Mouse (Mus musculus) monocyte, adult 5-6 weeks (primary cell): ENCODE results near the gene Atad1. TPM values are rescaled to one million over a fixed set of nuclear protein-coding genes. Genes with fewer than 3 reads are reported as not detected.
"Not testable (repeated sequence)": the region's sequence is repeated elsewhere in the genome, so short reads cannot be mapped to it uniquely, and the experiment has no call there.

Experiments used
- ATAC-seq: fragments of 153-309, 156-312 bp; replicated peaks from 2 replicates; pipeline ENCODE4 v1.8.0; 2017; ENCODE audit warnings: mild to moderate bottlenecking; ENCODE audit not compliant: low TSS enrichment, insufficient number of reproducible peaks, severe bottlenecking, poor library complexity, low FRiP score
- total RNA-seq: library from RNA; stranded (forward); fragments of 200-1000, 200-491, 200-594 nt; gene quantifications from 3 replicates; pipeline ENCODE4 v1.2.3, GENCODE M21; 2017

The Atad1 gene
- 49.5 to 79.0 TPM (median 56.9 TPM) in 3 replicates for total RNA-seq

DNA sequence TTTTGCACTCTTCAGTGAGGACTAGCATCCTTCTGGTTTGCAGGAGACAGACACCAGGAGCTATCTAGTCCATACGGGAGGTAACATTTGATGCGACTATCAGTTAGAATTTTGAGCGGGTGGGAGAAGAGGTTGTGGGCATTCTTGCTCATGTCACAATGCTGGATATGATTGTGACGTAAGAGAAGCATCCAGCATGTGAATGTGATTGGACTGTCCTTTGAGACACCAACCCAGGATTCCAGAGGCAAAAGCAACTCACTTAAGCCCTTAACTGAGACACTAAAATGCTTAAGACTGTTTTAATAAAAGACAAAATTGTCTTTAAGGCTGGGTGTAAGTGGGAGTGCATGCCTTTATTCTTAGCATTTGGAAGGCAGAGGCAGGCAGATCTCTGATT lies at the start of gene Atad1:
TSS of gene Atad1 (minus strand) at position 101 of the 400 bp plus-strand sequence.
- ATAC-seq = no peak

DNA sequence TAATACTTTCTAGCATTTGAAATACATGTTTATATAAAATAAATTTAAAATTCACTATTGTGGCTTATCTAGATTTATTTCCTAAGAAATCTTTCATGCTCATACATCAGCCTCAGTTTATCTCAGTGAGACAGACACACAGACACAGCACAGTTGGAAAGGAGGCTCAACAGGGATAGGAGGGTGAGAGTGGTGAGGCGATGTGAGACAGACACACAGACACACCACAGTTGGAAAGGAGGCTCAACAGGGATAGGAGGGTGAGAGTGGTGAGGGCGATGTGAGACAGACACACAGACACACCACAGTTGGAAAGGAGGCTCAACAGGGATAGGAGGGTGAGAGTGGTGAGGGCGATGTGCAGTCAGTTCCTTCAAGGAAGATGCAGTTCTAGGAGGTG lies 48.4 kb upstream of the Atad1 start:
- ATAC-seq = peak; percentile 40

DNA sequence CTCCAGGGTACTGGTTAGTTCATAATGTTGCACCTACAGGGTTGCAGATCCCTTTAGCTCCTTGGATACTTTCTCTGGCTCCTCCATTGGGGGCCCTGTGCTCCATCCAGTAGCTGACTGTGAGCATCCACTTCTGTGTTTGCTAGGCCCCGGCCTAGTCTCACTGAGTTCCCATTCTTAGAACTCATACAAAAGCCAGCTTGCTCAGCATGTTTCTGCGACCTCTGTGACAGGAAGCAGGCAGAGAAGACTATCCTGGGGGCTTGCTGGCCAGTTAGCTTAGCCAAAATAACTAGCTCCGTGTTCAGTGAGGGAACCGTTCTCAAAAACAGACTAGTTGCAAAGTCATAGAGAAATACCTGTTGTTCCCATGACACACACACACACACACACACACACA lies 47.8 kb upstream of the Atad1 start:
- not testable (repeated sequence) for ATAC-seq

DNA sequence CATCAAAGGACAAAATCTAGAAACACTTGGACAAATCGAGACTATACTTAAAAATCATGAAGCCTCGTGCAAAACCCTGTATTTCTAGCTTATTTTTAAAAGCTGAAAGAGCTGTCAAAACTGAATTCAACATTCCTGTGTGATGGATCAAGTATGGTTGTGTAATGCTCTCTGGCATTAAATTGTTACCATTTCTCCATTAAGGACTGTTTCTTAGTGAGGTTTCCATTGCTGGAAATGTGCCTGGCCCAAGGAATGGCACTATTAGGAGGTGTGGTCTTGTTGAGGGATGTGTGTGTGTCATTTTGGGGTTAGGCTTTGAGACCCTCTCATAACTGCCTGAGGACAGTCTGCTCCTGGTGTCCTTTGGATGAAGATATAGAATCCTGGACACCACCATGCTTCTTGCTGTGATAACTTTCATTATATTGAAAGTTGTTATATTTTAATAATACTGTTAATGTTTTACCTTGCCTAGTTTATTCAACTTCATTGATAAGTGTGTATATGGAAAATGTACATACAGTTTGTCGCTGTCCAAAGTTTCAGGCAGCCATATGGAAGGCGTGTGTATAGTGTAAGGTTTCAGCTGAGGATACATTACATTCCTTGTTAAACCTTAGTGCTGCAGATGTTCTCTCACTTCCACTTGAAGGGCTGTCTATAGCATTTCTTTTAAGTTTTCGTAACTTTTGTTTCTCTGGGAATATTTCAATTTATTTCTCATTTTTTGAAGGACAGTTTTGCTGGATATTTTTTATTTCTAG lies 41.9 kb upstream of the Atad1 start:
- no peak for ATAC-seq

DNA sequence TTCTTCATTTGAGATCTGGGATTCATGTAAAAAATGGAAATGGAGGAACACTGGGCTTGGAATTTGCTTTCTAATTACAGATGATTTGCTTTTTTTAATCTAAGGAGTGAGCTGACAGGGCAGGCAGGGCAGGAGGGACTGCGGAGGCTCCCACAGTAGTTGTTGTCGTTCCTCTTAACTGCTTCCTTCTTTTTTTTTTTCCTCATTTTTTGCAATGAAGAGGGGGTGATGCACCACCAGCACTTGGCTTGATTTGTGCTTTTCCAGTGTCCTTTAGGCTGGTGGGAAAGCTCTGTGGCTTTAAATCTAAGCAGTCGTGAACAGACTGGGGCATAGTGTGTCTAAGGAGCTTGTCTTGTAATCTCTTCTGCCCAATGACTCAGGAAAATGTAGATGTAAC lies 39.5 kb upstream of the Atad1 start:
- no peak for ATAC-seq

DNA sequence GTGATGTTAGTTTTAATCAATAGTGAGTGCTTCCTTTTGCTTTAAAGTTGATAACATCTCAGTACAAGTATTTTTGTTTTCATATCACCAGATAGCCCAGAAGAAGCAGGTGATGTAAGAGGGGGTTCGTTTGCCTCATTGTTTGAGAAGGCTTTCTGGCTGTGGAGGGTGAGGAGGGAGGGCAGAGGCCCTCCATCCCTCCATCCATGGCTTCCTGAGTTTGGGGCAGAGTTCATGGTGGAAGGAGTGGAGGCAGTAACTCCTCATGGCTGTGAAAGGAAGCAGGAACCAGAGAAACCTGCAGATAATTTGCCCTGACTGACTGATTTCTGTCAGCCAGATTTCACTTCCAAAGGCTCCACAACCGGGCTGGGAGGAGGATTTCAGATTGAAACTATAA lies 38.8 kb upstream of the Atad1 start:
- ATAC-seq = no peak

DNA sequence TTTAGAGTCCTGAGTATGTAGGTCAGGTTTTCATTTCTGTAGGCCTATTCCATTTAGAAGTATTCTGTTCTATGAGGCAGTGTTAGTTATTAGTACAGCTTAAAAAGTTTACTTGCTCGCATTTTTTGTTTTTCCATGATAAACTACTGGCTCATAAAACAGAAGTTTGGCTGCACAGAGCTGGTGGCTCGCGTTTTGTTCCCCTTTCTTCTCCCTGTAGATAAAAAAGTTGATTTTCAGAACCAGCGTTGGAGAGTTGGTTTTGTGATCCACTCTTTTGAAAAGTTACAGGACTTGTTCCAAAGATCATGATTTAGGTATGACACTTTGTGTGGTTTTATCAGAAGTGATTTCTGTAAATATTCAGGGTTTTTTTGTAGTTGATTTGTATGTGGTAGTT lies 22.9 kb upstream of the Atad1 start:
- ATAC-seq = no peak

DNA sequence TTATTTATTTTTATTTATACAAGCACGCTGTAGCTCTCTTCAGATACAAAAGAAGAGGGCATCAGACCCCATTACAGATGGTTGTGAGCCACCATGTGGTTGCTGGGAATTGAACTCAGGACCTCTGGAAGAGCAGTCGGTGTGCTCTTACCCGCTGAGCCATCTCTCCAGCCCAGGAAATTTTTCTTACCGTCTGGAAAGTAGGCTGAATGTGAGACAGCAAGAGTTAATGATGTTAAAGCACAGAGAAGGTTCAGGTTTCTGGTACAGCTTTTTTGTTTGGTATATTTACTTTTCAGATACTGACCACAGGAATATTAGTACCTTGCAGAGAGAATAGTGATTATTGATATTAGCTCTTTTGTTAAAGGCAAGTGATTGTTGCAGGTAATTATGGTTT lies 21.6 kb upstream of the Atad1 start:
- ATAC-seq = no peak

DNA sequence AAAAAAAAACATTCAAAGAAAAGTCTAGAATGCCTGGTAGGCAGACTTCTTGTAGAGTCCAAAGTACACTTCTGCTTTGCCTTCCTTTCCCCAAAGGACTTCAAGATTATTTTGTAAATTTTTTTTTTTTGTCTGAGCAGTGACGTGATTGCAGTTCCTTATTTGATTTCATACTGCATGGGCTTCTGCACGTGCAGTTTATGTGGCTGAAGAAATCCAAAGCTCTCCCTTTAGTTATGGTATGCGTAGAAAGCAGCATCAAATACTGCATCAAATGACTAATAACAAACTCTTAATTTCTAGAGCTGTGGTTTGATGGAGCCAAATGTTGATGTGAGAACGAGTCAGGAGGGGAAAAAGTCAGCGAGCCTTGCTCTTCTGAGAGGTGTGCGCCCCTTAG lies 20.9 kb upstream of the Atad1 start:
- ATAC-seq = no peak

DNA sequence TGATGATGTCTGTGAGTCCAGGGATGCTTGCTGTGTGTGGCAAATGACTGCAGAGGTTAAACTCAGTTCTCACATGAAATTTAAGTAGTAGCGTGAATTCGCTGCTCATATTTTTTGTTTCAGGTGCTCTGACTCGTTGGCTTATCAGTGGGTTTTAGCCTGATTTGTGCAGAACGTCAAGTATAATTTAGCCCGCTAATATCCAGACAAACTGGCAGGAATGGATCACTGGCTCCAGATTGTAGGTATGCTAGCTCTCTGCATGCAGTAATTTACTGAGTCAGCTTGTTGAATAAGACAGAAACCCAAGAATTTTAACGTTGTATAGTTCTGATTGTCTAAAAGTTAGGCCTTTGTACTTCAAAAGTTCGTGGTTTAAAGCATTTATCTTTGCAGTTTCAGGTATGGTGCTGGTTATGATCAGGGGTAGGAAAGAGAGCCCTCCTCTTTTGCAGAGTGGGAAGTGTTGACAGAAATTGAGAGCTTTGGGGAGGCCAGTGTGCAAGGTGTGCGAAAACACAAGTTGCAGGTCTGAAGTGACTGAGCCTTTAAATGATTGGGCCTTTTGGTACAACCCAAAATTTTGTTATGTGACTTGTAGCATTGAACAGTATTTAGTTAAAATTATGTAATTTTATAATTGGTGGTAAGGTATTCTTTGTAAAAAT lies 19.9 kb upstream of the Atad1 start:
- no peak for ATAC-seq

DNA sequence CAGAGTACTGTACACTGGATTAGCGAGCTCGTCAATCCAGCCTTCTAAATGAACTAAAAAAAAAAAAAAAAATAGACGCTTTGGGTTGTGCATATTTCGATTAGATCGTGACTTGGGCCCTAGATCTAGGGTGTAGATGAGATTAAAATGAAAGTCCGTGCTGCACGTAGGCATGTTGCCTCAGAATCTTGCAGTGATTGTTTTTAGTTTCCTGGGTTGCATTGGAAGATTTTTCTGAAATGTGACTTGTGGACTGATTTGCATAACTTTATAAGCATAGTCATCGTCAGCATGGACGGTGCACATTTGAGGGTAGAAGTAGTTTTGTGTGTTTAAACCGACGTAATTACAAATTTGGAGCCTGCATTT lies 19.2 kb upstream of the Atad1 start:
- ATAC-seq = no peak

DNA sequence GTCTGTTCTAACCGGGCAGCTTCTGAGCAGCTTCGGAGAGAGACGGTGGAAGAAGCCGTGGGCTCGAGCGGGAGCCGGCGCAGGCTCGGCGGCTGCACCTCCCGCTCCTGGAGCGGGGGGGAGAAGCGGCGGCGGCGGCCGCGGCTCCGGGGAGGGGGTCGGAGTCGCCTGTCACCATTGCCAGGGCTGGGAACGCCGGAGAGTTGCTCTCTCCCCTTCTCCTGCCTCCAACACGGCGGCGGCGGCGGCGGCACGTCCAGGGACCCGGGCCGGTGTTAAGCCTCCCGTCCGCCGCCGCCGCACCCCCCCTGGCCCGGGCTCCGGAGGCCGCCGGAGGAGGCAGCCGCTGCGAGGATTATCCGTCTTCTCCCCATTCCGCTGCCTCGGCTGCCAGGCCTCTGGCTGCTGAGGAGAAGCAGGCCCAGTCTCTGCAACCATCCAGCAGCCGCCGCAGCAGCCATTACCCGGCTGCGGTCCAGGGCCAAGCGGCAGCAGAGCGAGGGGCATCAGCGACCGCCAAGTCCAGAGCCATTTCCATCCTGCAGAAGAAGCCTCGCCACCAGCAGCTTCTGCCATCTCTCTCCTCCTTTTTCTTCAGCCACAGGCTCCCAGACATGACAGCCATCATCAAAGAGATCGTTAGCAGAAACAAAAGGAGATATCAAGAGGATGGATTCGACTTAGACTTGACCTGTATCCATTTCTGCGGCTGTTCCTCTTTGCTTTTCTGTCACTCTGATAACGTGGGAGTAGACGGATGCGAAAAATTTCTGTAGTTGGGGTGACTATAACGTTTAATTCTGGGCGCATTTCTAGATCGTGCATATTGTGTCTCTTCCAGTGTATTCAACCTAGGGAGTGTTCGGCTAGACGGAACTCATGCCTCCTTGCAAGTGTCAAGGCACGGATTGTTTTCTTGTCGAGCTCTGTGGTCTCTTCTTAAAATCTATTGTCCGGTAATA lies 18.5 kb upstream of the Atad1 start:
- ATAC-seq = no peak

DNA sequence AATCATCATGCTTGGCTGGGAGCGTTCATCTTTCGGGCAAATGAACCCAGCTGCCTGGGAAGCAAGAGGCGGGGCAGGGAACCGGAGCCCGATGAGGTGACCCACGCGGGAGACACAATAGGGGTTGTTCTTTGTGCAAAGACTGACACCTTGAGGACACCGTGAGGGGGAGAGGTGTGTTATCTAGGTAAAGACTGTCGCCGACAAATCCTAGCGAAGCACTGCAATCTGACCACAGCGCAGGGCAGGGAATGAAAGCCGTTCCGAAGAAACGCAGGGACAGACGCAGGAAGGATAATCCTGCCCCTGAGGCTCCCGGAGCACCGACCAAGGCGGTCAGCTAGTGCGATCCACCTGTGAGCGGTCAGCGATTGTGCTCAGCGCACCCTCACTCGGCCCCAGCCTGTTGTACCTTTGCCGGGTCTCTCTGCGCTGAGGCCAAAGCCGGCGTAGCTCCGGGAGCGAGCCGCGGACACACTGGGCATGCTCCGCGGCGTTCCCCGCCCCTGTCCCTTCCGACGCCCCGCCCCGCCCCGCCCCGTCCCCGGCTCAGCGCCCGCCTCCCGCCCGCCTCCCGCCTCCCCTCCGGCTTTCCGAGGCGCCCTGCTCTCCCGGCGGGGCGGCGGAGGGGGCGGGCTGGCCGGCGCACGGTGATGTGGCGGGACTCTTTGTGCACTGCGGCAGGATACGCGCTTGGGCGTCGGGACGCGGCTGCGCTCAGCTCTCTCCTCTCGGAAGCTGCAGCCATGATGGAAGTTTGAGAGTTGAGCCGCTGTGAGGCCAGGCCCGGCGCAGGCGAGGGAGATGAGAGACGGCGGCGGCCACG lies 17.5 kb upstream of the Atad1 start, which contains the start of gene Pten:
TSS of gene Pten (plus strand) at position 598 of the 826 bp plus-strand sequence.
- peak; percentile 52 for ATAC-seq

DNA sequence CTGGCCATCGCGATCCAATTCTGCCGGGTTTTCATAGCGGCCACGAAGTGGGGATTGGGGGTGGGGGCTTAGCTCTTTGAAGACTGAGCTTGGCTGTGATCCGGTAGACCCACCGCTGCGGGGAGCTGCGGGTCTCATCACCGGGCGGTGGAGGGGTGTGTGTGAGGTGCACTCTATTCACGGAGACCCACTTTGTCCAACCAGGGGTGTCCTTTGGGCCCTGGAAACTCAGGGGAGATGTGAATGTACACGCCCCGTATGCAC lies 17.0 kb upstream of the Atad1 start:
- ATAC-seq = no peak

DNA sequence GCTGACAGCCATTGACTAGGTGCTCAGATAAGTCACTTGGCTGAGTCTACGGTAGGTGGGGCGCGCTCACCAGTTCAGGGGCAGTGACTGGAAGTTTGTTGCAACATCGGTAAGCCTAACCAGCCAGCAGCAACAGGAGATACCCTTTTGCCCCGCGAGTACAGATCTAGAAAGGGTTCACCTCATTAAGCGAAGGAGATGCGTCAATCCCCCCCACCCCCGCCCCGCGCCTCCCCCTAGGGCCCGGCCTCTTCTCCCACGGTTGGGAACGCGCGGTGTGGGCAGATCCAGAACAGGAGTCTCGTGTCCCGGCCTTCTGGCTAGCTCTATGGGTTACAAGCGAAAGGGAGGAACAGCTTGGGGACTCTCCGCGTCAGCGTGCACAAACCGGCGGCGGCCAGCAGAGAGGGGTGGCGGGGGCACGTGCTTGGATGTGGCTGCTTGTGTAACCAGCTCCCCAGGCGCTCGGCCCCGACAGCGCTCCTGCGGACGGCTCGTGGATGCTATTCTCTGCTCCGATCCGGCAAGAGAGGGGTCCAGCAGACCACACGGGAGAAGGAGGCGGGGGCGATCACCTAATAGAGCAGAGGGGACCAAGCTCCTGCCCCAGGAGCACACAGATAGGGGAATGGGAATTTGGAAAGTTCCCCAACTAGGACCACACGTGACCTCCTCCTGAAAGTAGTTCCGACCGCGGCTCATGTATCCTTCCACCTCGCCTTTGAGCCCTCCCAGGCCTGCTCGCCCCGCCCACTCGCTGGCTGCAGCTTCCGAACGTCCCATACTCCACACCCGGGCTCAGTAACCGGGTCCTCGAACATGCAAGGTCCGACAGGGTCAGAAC lies 16.4 kb upstream of the Atad1 start:
- peak; percentile 76 for ATAC-seq

DNA sequence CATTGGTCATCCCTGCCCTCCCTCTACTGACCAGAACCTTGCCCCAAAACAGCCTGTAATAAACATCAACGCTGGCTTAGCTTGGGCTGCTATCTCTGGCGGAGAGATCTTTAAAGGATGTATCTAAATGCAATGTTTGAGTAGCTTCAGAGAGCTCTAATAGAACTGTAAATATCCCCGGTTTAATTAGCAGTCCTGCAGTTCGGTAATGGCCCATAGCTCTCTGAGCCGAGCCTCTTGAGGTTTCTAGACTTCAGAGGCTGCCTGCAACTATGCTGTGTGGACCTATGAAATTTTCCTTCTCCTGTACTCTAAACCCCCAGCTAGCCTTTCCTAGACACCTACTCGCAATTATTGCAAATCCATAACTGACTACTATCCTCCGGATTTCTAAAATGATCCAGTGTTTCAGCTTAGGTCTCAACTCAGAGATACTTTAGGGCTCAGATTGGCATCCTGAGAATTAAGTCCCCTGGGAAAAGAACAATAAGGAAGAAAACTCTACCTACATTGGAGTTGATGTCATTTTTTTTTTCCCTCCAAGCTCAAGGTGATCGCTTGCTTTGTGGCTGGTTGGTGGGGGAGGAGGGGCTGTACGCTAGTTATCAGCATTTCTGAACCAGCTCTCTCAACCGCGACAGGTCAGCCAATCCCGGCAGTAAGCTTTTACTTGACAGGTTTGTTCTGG lies 15.7 kb upstream of the Atad1 start:
- ATAC-seq = no peak

DNA sequence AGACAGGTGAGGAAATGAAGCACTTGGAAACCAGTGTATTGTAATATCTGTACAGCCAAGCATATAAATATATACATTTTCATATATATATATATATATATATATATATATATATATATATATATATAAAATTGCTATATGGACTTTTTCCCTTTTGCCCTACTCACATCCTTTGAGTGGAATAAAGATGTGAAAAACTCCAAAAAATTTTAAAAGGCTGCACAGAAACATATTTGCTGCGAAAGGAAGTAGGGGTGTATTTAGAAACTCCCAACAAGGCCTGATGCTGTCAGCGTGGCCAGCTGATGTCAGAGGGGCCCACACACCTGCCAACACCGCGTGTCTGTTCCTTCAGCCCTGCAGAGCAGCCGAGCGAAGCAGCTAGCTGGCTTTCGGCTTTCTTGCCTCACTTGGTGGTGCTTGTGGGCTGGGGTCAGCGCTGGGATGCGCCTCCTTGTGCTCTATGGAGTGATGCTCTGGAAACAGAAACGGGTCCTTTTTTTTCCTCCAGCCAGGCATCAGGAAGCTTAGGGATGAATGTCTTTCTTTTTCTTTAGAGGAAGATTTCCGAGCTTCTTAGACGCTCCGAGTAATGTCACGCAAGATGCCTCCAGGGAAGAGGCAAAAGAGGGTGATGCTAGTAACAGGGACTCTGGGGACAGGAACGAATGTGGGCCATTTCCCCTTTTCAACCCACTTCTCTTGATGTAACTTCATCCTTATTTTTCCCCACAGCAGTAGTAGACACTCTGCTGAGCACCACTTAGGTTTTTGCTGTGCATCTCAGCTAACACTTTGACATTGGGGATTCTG lies 14.8 kb upstream of the Atad1 start:
- no peak for ATAC-seq
